Mouse (Mus musculus): ENCODE data around the gene Mettl7a2. TPM values are rescaled to one million over a fixed set of nuclear protein-coding genes. Genes with fewer than 3 reads are reported as not detected.

Mettl7a2 gene
- total RNA-seq, 2 experiments from 2014 or later = 0.43 to 0.68 TPM

- no peak for DNase-seq (ENCODE audit: low spot score)
These were observed 38.6 kb downstream of the Mettl7a2 start for GRCm38 (mm10) chr15:100391599-100391998.

- DNase-seq (ENCODE audit: low spot score) = no peak
These were observed 40.0 kb downstream of the Mettl7a2 start for GRCm38 (mm10) chr15:100393016-100393415.

GRCm38 (mm10) chr15:100395561-100395960, 42.6 kb downstream of the Mettl7a2 start:
- DNase-seq (ENCODE audit: low spot score) = no peak

- no peak for DNase-seq (ENCODE audit: low spot score)
These were observed 47.7 kb downstream of the Mettl7a2 start for GRCm38 (mm10) chr15:100400592-100401250.

- no peak for DNase-seq (ENCODE audit: low spot score)
These were observed 48.8 kb downstream of the Mettl7a2 start for GRCm38 (mm10) chr15:100401811-100402210.

- no peak for DNase-seq (ENCODE audit: low spot score)
These were observed 49.3 kb downstream of the Mettl7a2 start for GRCm38 (mm10) chr15:100402347-100402746.

GRCm38 (mm10) chr15:100402798-100403197, 49.8 kb downstream of the Mettl7a2 start:
- DNase-seq (ENCODE audit: low spot score) = no peak

GRCm38 (mm10) chr15:100403318-100404000, 50.5 kb downstream of the Mettl7a2 start:
- no peak for DNase-seq (ENCODE audit: low spot score)

- no peak for DNase-seq (ENCODE audit: low spot score)
These were observed 53.1 kb downstream of the Mettl7a2 start for GRCm38 (mm10) chr15:100406088-100406487.

GRCm38 (mm10) chr15:100410918-100411672, 58.1 kb downstream of the Mettl7a2 start:
- peak; percentile 36 for DNase-seq (ENCODE audit: low spot score)

Other genes starting within 250 kb of the Mettl7a2 start
- gene Atf1, start 125.4 kb upstream of the Mettl7a2 start, total RNA-seq (2021) = 10 to 100 TPM; 44.2 to 57.7 TPM
- gene Tmprss12, start 72.4 kb upstream of the Mettl7a2 start, total RNA-seq (2021) = not detected
- gene Mettl7a1, start 49.1 kb upstream of the Mettl7a2 start, total RNA-seq (2021) = 10 to 100 TPM; 33.7 to 34.4 TPM
- gene Mettl7a3, start 18.3 kb upstream of the Mettl7a2 start, total RNA-seq (2021) = under 1 TPM; 0.17 to 0.41 TPM
- gene Methig1, start 51 bp upstream of the Mettl7a2 start, total RNA-seq (2021) = not detected
- not detected for gene Higd1c, start 11.3 kb downstream of the Mettl7a2 start, total RNA-seq (2021)
- gene Gm5475, start 68.9 kb downstream of the Mettl7a2 start, total RNA-seq (2021) = under 1 TPM in 1 of 2 experiments, not detected in 1; 0.09 TPM
- 10 to 100 TPM; 34.5 to 40.0 TPM for gene Slc11a2, start 71.9 kb downstream of the Mettl7a2 start, total RNA-seq (2021)
- 1 to 10 TPM; 6.7 to 7.5 TPM for gene Letmd1, start 115.8 kb downstream of the Mettl7a2 start, total RNA-seq (2021)
- 1 to 10 TPM; 3.2 to 3.7 TPM for gene Csrnp2, start 142.3 kb downstream of the Mettl7a2 start, total RNA-seq (2021)
- 10 to 100 TPM; 11.3 to 11.5 TPM for gene Tfcp2, start 198.8 kb downstream of the Mettl7a2 start, total RNA-seq (2021)
- 10 to 100 TPM; 13.8 to 17.7 TPM for gene Pou6f1, start 246.8 kb downstream of the Mettl7a2 start, total RNA-seq (2021)

Measured in gastrocnemius, adult 18-20 months (tissue).